Mouse (Mus musculus): ENCODE data around the gene Itk. TPM values are rescaled to one million over a fixed set of nuclear protein-coding genes. Genes with fewer than 3 reads are reported as not detected.

Itk gene
- total and polyA plus RNA-seq, 2 experiments from 2014 or later, result 0.05 to 0.19 TPM

GRCm38 (mm10) chr11:46332217-46332616 is 57.1 kb downstream of the Itk start:
- Histone ChIP-seq H3K9ac (no peak overlapping the region), H3K27ac (ENCODE audit: low read depth, low read length) (no peak overlapping the region), H3K4me3 (ENCODE audit: low read depth, low read length) (no peak overlapping the region), H3K4me2 (ENCODE audit: low read depth) (no peak overlapping the region), H3K4me1 (ENCODE audit: insufficient read depth) (no peaks in the 10 kb centered on the region), H3K9me3 (ENCODE audit: low read length) (no peaks in the 10 kb centered on the region), H3K27me3 (ENCODE audit: insufficient read depth, low read length) (no peaks in the 10 kb centered on the region), H3K36me3 (ENCODE audit: insufficient read depth) (no peaks in the 10 kb centered on the region)
- TF ChIP-seq CTCF (IDR thresholded peaks at IDR 0.05; ENCODE audit: low read depth), result no peak
- DNase-seq (no peak), ATAC-seq (no peak)
- whole genome bisulfite sequencing, result 90% methylated on average over 8 of the region's 8 CpGs

DNA sequence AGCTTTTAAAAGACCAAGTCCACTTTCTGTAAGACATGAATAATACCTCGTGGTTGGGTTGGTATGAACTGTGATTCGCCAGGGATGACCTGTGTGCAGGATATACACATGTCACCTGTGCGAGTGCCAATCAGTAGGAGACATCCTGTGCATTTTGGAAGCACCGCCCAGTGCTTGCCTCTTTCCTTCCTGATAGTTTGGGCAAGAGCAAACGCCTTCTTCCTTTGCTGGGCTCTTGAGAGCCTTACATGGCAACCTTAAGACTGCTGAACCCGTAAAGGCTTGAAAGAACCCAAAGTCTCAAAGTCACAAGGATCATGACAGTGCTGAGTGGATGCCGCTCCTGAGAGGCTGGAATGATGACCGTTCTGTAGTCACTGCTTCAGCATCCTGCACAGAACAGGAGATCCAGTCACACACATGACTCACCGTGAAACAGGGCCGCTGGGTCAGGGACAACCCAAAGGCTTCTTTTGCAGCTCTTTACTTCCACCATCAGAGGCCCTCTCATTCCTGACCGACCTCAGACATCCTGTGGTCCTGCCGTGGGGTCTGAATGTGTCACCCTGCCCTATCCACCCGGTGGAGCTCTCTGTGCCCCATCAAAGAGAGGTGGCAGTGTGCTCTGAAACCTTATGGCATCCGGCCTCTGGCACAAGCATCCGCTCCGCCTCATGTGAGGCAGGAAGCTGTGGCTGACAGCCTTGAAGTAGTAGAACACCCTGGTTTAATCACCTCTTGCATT is 62.9 kb downstream of the Itk start:
- 90% methylated on average over 16 of the region's 16 CpGs for WGBS
- H3K9me3 ChIP-seq (ENCODE audit: low read length), result no peaks in the 10 kb centered on the region
- TF ChIP-seq CTCF (IDR thresholded peaks at IDR 0.05; ENCODE audit: low read depth), result no peak
- no peak overlapping the region for H3K27ac ChIP-seq (ENCODE audit: low read depth, low read length)
- H3K4me3 ChIP-seq (ENCODE audit: low read depth, low read length), result no peak overlapping the region
- no peaks in the 10 kb centered on the region for H3K4me1 ChIP-seq (ENCODE audit: insufficient read depth)
- DNase-seq (no peak), ATAC-seq (no peak)
- H3K36me3 ChIP-seq (ENCODE audit: insufficient read depth), result no peaks in the 10 kb centered on the region
- no peaks in the 10 kb centered on the region for H3K27me3 ChIP-seq (ENCODE audit: insufficient read depth, low read length)
- no peak overlapping the region for H3K9ac ChIP-seq
- H3K4me2 ChIP-seq (ENCODE audit: low read depth), result no peak overlapping the region

DNA sequence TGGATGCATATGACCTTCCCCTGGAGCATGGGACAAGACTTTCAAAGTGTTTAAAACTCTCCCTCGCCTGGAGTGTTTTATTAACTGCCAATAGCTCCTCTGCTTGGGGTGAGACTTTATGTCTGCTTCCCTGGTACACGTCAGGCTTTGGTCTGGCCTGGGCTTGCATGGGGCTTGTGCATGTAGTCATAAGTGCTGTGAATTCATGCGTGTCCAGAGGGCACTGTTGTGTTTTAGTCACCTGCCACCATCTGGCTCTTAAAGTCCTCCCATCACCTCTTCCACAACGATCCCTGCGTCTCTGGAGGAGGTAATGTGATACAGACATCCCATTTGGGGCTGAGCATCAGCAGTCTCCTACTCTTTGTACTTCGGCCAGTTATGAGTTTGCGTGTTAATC is 67.8 kb downstream of the Itk start:
- Histone ChIP-seq H3K4me3 (ENCODE audit: low read depth, low read length) (no peak overlapping the region), H3K4me1 (ENCODE audit: insufficient read depth) (no peaks in the 10 kb centered on the region), H3K9ac (no peak overlapping the region), H3K36me3 (ENCODE audit: insufficient read depth) (no peaks in the 10 kb centered on the region), H3K27me3 (ENCODE audit: insufficient read depth, low read length) (no peaks in the 10 kb centered on the region), H3K4me2 (ENCODE audit: low read depth) (no peak overlapping the region), H3K27ac (ENCODE audit: low read depth, low read length) (no peak overlapping the region), H3K9me3 (ENCODE audit: low read length) (no peaks in the 10 kb centered on the region)
- DNase-seq (no peak), ATAC-seq (no peak)
- TF ChIP-seq CTCF (IDR thresholded peaks at IDR 0.05; ENCODE audit: low read depth), result no peak
- 89% methylated on average over 7 of the region's 7 CpGs for WGBS

DNA sequence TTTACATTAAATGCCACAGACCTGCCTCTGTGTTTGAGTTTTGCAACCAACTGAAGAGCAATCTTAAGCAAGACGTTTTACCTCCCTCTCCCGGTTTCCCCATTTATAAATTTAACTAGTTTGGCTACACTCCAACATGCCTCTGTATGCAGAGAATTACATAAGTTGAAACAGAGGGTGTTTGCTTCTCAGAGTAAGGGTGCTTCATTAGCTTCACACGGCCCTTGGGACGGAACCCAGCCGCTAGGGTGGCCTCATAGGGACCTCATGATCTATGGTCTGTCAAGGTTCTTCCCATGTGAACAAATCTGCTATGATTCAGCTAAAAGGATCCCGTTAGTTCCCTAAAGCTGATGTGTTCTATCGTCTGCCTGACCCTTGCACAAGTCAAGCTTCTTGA is 74.8 kb downstream of the Itk start:
- ATAC-seq, result no peak
- no peak for TF ChIP-seq CTCF (IDR thresholded peaks at IDR 0.05; ENCODE audit: low read depth)
- H3K4me2 ChIP-seq (ENCODE audit: low read depth), result no peak overlapping the region

DNA sequence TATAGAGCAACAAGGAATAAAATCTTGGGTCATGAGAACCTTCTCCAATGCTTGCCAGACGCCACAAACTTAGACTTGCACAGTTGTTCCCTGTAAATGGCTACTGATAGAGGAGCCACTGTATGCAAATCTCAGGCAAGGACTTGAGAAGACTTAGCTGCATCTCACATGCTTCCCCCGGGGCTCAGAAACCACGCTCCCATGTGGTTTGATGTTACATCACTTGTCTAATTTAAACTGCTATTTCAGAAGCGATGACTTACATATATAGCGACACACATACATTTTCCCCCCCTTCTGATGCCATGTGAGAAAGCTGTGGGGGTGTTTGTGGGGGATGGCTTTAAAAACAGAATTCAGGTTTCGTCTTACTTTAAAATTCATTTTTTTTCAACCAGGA is 75.5 kb downstream of the Itk start:
- TF ChIP-seq CTCF (IDR thresholded peaks at IDR 0.05; ENCODE audit: low read depth), result no peak
- Histone ChIP-seq H3K27ac (ENCODE audit: low read depth, low read length) (no peak overlapping the region), H3K27me3 (ENCODE audit: insufficient read depth, low read length) (no peaks in the 10 kb centered on the region), H3K4me3 (ENCODE audit: low read depth, low read length) (no peak overlapping the region), H3K36me3 (ENCODE audit: insufficient read depth) (no peaks in the 10 kb centered on the region), H3K4me2 (ENCODE audit: low read depth) (no peak overlapping the region), H3K4me1 (ENCODE audit: insufficient read depth) (peaks cover 15% of the 10 kb centered on the region), H3K9me3 (ENCODE audit: low read length) (no peaks in the 10 kb centered on the region), H3K9ac (no peak overlapping the region)
- 76% methylated on average over 6 of the region's 6 CpGs for WGBS
- ATAC-seq, result no peak
- peak; percentile 22 for DNase-seq

More for the DNA sequence above, 74.8 kb downstream of the Itk start:
- 52% methylated on average over 7 of the region's 7 CpGs for WGBS
- Histone ChIP-seq H3K36me3 (ENCODE audit: insufficient read depth) (no peaks in the 10 kb centered on the region), H3K9ac (no peak overlapping the region), H3K9me3 (ENCODE audit: low read length) (no peaks in the 10 kb centered on the region), H3K27ac (ENCODE audit: low read depth, low read length) (no peak overlapping the region; the same call in 1 of the 2 replicates), H3K4me3 (ENCODE audit: low read depth, low read length) (no peak overlapping the region), H3K4me1 (ENCODE audit: insufficient read depth) (peaks cover 11% of the 10 kb centered on the region), H3K27me3 (ENCODE audit: insufficient read depth, low read length) (no peaks in the 10 kb centered on the region)
- DNase-seq, result peak; percentile 5

DNA sequence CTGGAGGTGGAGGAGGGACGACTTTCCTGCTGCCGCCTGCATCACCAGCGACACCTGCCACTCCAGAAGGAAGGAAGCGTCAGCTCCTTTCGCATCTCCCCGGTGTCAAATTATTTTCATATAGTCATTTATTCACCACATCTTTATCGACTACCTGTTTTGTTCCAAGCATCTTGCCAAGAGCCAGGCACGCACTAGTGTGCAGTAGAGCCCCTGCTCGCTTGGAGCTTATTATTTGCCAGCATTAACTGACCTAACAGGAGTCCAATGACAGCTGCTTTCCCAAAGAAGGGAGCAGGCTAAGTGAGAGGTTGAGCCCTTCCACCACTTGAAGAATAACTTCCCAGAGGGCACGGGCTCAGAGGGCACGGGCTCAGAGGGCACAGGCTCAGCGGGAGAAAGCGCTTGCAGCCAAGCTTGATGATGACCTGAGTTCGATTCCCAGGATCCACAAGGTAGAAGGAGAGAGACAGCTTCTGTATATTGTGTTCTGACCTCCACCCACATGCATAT is 76.7 kb downstream of the Itk start, which contains the start of gene Cyfip2:
Cyfip2 (minus strand) TSS at position 337 of the 513 bp plus-strand sequence.
- Histone ChIP-seq H3K4me3 (ENCODE audit: low read depth, low read length) (peak within 1 kb of the TSS; percentile 88), H3K9me3 (ENCODE audit: low read length) (no peaks in the 10 kb centered on the region), H3K27ac (ENCODE audit: low read depth, low read length) (peak within 1 kb of the TSS; percentile 92), H3K4me2 (ENCODE audit: low read depth) (peak within 1 kb of the TSS; percentile 83), H3K36me3 (ENCODE audit: insufficient read depth) (no peaks in the 10 kb centered on the region), H3K27me3 (ENCODE audit: insufficient read depth, low read length) (no peaks in the 10 kb centered on the region), H3K9ac (peak within 1 kb of the TSS; percentile 97), H3K4me1 (ENCODE audit: insufficient read depth) (peaks cover 15% of the 10 kb centered on the region)
- 5% methylated on average over 14 of the region's 14 CpGs for WGBS
- 0 out of 2 replicates have a peak, but pooled peaks have one; percentile 7 for TF ChIP-seq CTCF (IDR thresholded peaks at IDR 0.05; ENCODE audit: low read depth)
- peak; percentile 21 for ATAC-seq
- no peak for DNase-seq
